Mouse (Mus musculus) neural tube, embryonic 12.5 days (tissue): Measurements from ENCODE around the gene Cerk. TPM values are rescaled to one million over a fixed set of nuclear protein-coding genes. Genes with fewer than 3 reads are reported as not detected.

Experiments used
- ATAC-seq: fragments of 200-750 bp; cut with Nextera tagmentation; 2 replicates; pipeline ENCODE4 v1.8.0; 2017; ENCODE audit warnings: low read depth, mild to moderate bottlenecking, moderate TSS enrichment, moderate library complexity; ENCODE audit not compliant: low FRiP score
- H3K27ac ChIP-seq: fragments of 300-500 bp; sonication (generic); 2 replicates; pipeline ENCODE4 v1.5.1; 2016
- H3K27me3 ChIP-seq: fragments of 300-500 bp; sonication (generic); replicated peaks from 2 replicates; pipeline ENCODE4 v1.6.1; 2016; ENCODE audit warnings: mild to moderate bottlenecking
- H3K36me3 ChIP-seq: fragments of 300-500 bp; sonication (generic); 2 replicates; pipeline ENCODE4 v1.6.1; 2016; ENCODE audit warnings: mild to moderate bottlenecking
- H3K4me1 ChIP-seq: fragments of 300-500 bp; sonication (generic); 2 replicates; pipeline ENCODE4 v1.6.1; 2016
- H3K4me2 ChIP-seq: fragments of 300-500 bp; sonication (generic); replicated peaks from 2 replicates; pipeline ENCODE4 v1.6.1; 2016; ENCODE audit warnings: mild to moderate bottlenecking
- H3K4me3 ChIP-seq: fragments of 300-500 bp; sonication (generic); 2 replicates; pipeline ENCODE4 v1.5.1; 2016
- H3K9ac ChIP-seq: fragments of 300-500 bp; sonication (generic); 2 replicates; pipeline ENCODE4 v1.6.1; 2016; ENCODE audit warnings: mild to moderate bottlenecking
- H3K9me3 ChIP-seq: fragments of 300-500 bp; sonication (generic); 2 replicates; pipeline ENCODE4 v1.6.1; 2016; ENCODE audit warnings: mild to moderate bottlenecking
- WGBS: fragments of 180-500 bp; shearing (Covaris S2); methylation state at CpG from one replicate; pipeline ENCODE4 v1.1.7; 2016; 5-methylcytosine and 5-hydroxymethylcytosine counted together
- polyA plus RNA-seq: library from polyadenylated mRNA; unstranded; fragments of >200 nt; fragmentation: Nextera tagmentation; extraction: Ambion mirVana; gene quantifications from 2 replicates; pipeline ENCODE4 v1.2.1, GENCODE M21; 2016

Gene Cerk
- polyA plus RNA-seq, 1 experiment from 2014 or later: 33.4 TPM

- Histone ChIP-seq H3K9ac (no peak overlapping the region), H3K27ac (no peak overlapping the region), H3K4me2 (no peak overlapping the region), H3K4me3 (no peak overlapping the region), H3K36me3 (no peaks in the 10 kb centered on the region), H3K27me3 (no peaks in the 10 kb centered on the region), H3K4me1 (peaks cover 22% of the 10 kb centered on the region), H3K9me3 (no peaks in the 10 kb centered on the region)
- 82% methylated on average over 22 of the region's 22 CpGs for WGBS
- no peak for ATAC-seq
Measured at GRCm38 (mm10) chr15:86176771-86177702, 8.9 kb downstream of the Cerk start.

GRCm38 (mm10) chr15:86176166-86176565, 9.8 kb downstream of the Cerk start:
- H3K4me3 ChIP-seq: no peak overlapping the region
- no peaks in the 10 kb centered on the region for H3K27me3 ChIP-seq
- WGBS: 79% methylated on average over 10 of the region's 10 CpGs
- no peak overlapping the region for H3K27ac ChIP-seq
- no peak overlapping the region for H3K4me2 ChIP-seq
- ATAC-seq: no peak
- no peak overlapping the region for H3K9ac ChIP-seq
- H3K36me3 ChIP-seq: no peaks in the 10 kb centered on the region
- peaks cover 18% of the 10 kb centered on the region for H3K4me1 ChIP-seq
- H3K9me3 ChIP-seq: no peaks in the 10 kb centered on the region

- ATAC-seq: no peak
- H3K27ac ChIP-seq: no peak overlapping the region
- no peak overlapping the region for H3K4me3 ChIP-seq
- no peaks in the 10 kb centered on the region for H3K9me3 ChIP-seq
- H3K9ac ChIP-seq: no peak overlapping the region
- no peaks in the 10 kb centered on the region for H3K36me3 ChIP-seq
- peaks cover 18% of the 10 kb centered on the region for H3K4me1 ChIP-seq
- no peak overlapping the region for H3K4me2 ChIP-seq
- H3K27me3 ChIP-seq: no peaks in the 10 kb centered on the region
- 76% methylated on average over 3 of the region's 3 CpGs for WGBS
Measured at GRCm38 (mm10) chr15:86175253-86176050, 10.5 kb downstream of the Cerk start.

- Histone ChIP-seq H3K4me1 (peaks cover 28% of the 10 kb centered on the region), H3K4me2 (no peak overlapping the region), H3K9ac (no peak overlapping the region), H3K4me3 (no peak overlapping the region), H3K27ac (no peak overlapping the region), H3K36me3 (no peaks in the 10 kb centered on the region), H3K27me3 (no peaks in the 10 kb centered on the region), H3K9me3 (no peaks in the 10 kb centered on the region)
- 45% methylated on average over 16 of the region's 16 CpGs for WGBS
- ATAC-seq: no peak
Measured at GRCm38 (mm10) chr15:86173136-86173985, 12.6 kb downstream of the Cerk start.

- no peak for ATAC-seq
- Histone ChIP-seq H3K4me2 (no peak overlapping the region), H3K9ac (no peak overlapping the region), H3K27me3 (no peaks in the 10 kb centered on the region), H3K4me3 (no peak overlapping the region), H3K36me3 (no peaks in the 10 kb centered on the region), H3K9me3 (no peaks in the 10 kb centered on the region), H3K4me1 (peaks cover 33% of the 10 kb centered on the region), H3K27ac (no peak overlapping the region)
- 93% methylated on average over 6 of the region's 6 CpGs for WGBS
Measured at GRCm38 (mm10) chr15:86172526-86172925, 13.4 kb downstream of the Cerk start.

GRCm38 (mm10) chr15:86172124-86172523, 13.8 kb downstream of the Cerk start:
- Histone ChIP-seq H3K4me2 (no peak overlapping the region), H3K9ac (no peak overlapping the region), H3K4me1 (peaks cover 33% of the 10 kb centered on the region), H3K27me3 (no peaks in the 10 kb centered on the region), H3K36me3 (no peaks in the 10 kb centered on the region), H3K4me3 (no peak overlapping the region), H3K9me3 (no peaks in the 10 kb centered on the region), H3K27ac (no peak overlapping the region)
- WGBS: 68% methylated on average over 3 of the region's 3 CpGs
- no peak for ATAC-seq

- peaks cover 33% of the 10 kb centered on the region for H3K4me1 ChIP-seq
Measured at GRCm38 (mm10) chr15:86171316-86171715, 14.6 kb downstream of the Cerk start.

GRCm38 (mm10) chr15:86169817-86170110, 16.2 kb downstream of the Cerk start:
- no peak overlapping the region for H3K27ac ChIP-seq
- H3K4me1 ChIP-seq: peaks cover 29% of the 10 kb centered on the region

More at GRCm38 (mm10) chr15:86171316-86171715, 14.6 kb downstream of the Cerk start:
- Histone ChIP-seq H3K4me2 (no peak overlapping the region), H3K27me3 (no peaks in the 10 kb centered on the region), H3K27ac (no peak overlapping the region), H3K9me3 (no peaks in the 10 kb centered on the region), H3K9ac (no peak overlapping the region), H3K36me3 (no peaks in the 10 kb centered on the region), H3K4me3 (no peak overlapping the region)
- 86% methylated on average over 12 of the region's 12 CpGs for WGBS
- ATAC-seq: no peak

GRCm38 (mm10) chr15:86168941-86169816, 16.8 kb downstream of the Cerk start:
- Histone ChIP-seq H3K4me1 (peaks cover 29% of the 10 kb centered on the region), H3K9me3 (no peaks in the 10 kb centered on the region)
- WGBS: 84% methylated on average over 12 of the region's 12 CpGs

More at GRCm38 (mm10) chr15:86169817-86170110, 16.2 kb downstream of the Cerk start:
- no peaks in the 10 kb centered on the region for H3K36me3 ChIP-seq
- no peak overlapping the region for H3K4me2 ChIP-seq
- WGBS: 68% methylated on average over 4 of the region's 4 CpGs
- H3K4me3 ChIP-seq: no peak overlapping the region
- no peak overlapping the region for H3K9ac ChIP-seq
- H3K27me3 ChIP-seq: no peaks in the 10 kb centered on the region
- no peaks in the 10 kb centered on the region for H3K9me3 ChIP-seq
- ATAC-seq: no peak

GRCm38 (mm10) chr15:86168505-86168867, 17.5 kb downstream of the Cerk start:
- 33% methylated on average over 7 of the region's 7 CpGs for WGBS
- Histone ChIP-seq H3K4me2 (no peak overlapping the region), H3K9me3 (no peaks in the 10 kb centered on the region), H3K36me3 (peaks cover 8% of the 10 kb centered on the region; the same call in 1 of the 2 replicates), H3K27me3 (no peaks in the 10 kb centered on the region), H3K27ac (no peak overlapping the region), H3K4me3 (no peak overlapping the region), H3K9ac (no peak overlapping the region), H3K4me1 (peaks cover 22% of the 10 kb centered on the region)
- no peak for ATAC-seq

More at GRCm38 (mm10) chr15:86168941-86169816, 16.8 kb downstream of the Cerk start:
- 0 out of 2 replicates have a peak, but pooled peaks cover 2% of the 10 kb centered on the region for H3K36me3 ChIP-seq
- H3K27me3 ChIP-seq: no peaks in the 10 kb centered on the region
- H3K27ac ChIP-seq: no peak overlapping the region
- H3K4me3 ChIP-seq: no peak overlapping the region
- no peak for ATAC-seq
- no peak overlapping the region for H3K4me2 ChIP-seq
- H3K9ac ChIP-seq: no peak overlapping the region
